Mouse (Mus musculus): ENCODE results near the gene Tnfrsf8. TPM values are rescaled to one million over a fixed set of nuclear protein-coding genes. Genes with fewer than 3 reads are reported as not detected.

The Tnfrsf8 gene
- polyA plus RNA-seq, 1 experiment from 2014 or later: 0.14 TPM

DNA sequence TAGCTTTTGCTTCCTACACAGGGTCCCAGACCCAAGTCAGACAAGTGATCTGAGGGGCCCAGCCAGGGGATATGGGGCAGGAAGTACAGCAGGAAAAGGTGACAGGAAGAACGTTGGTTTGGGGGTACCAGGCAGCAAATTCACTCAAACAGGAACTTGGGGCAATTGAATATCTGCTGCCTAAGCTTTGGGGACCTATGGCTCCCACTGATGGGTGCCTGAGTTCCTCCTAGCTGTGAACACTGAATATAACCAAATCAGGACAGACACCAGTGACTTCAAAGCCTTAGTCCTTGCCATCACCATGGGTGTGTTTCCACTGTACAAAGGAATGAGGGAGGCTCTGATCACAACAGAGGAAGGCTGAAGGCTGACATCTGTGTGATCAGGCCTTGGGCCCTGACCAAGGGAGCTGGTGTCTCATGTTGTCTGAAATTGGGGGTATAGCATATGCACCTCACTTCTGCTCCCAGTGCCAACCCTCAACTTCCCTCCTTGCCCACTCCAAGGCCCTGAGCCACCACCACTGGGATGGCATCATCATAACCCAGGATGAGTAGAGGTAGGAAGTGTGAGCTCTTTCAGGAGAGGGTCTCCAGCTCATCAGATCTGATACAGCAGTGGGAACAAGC, 72.1 kb downstream of the Tnfrsf8 start:
- H3K27ac ChIP-seq (replicated peaks): no peak overlapping the region
- H3K4me1 ChIP-seq: peaks cover 19% of the 10 kb centered on the region
- WGBS: 87% methylated on average over 1 of the region's 1 CpGs
- no peak for ATAC-seq (ENCODE audit: low FRiP score)
- H3K27me3 ChIP-seq (replicated peaks): peaks cover 20% of the 10 kb centered on the region
- no peak overlapping the region for H3K4me2 ChIP-seq
- no peak overlapping the region for H3K4me3 ChIP-seq (replicated peaks)
- H3K9ac ChIP-seq (replicated peaks): no peak overlapping the region
- no peaks in the 10 kb centered on the region for H3K9me3 ChIP-seq (replicated peaks)
- no peaks in the 10 kb centered on the region for H3K36me3 ChIP-seq

DNA sequence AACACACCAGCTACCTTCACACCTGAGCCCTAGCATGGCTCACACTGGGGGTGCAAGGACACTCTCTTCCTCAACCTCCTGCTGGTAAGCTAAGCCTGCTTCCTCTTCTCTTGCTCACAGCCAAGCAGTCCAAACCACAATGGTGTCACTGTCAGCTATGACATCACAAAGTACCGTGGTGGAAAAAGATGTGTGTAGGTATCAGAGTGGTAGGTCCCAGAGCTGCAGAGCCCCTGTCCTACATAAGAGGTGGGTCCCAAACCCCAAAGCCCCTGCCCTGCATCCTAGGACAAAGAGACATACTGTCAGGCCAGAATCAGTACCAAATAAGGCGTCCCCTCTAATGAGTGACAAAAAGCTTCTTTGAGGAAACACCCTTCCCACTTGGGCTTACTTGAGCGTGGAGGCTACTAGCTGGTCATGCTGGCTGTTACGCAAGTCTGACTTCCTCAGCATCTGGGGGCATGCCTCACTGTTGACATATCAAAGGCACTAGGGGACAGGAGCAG, 74.2 kb downstream of the Tnfrsf8 start:
- peaks cover 7% of the 10 kb centered on the region; the same call in 1 of the 2 replicates for H3K4me1 ChIP-seq
- no peaks in the 10 kb centered on the region for H3K9me3 ChIP-seq (replicated peaks)
- H3K27ac ChIP-seq (replicated peaks): no peak overlapping the region
- no peak for ATAC-seq (ENCODE audit: low FRiP score)
- no peaks in the 10 kb centered on the region for H3K36me3 ChIP-seq
- H3K27me3 ChIP-seq (replicated peaks): peaks cover 4% of the 10 kb centered on the region; the same call in 1 of the 2 replicates
- WGBS: 88% methylated on average over 4 of the region's 4 CpGs
- no peak overlapping the region for H3K4me3 ChIP-seq (replicated peaks)
- no peak overlapping the region for H3K4me2 ChIP-seq
- H3K9ac ChIP-seq (replicated peaks): no peak overlapping the region

DNA sequence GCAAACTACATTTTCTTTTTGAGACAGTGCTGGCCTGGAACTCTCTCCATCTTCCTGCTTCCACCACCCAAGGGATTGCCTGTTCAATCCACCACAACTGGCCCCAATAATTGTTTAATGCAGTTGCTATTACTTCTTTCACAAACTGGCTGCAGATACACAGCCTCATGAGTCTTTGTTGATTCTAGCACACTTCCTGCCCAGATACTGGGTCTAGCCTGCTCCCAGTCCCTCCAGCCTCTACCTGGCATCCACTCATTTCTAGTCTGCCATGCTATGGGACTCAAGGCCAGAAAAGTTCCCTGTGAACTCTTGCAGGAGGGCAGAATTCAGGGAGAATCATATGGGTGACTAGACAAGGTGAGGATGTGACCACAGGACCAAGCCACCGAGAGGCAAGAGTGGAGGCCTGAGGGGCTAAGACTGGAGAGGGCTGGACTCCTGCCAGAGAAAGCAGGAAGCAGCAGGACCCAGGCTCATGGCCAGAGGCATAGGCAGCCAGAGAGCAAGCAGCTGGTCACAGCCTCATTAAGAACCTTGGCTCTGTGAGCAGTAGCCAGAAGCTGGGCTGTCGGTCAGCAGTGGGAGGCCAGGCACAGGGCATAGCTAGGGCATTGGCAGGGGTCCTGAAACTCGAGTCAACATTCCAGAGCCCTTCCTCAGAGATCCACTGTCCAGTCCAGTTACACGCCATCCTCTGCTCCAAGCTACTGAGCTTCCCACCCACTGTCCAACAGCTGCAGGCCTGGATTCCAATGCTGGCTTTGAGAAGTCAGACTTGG, 75.7 kb downstream of the Tnfrsf8 start:
- no peak overlapping the region for H3K9ac ChIP-seq (replicated peaks)
- H3K36me3 ChIP-seq: no peaks in the 10 kb centered on the region
- peaks cover 5% of the 10 kb centered on the region; the same call in 1 of the 2 replicates for H3K4me1 ChIP-seq
- no peak overlapping the region; the same call in 1 of the 2 replicates for H3K27ac ChIP-seq (replicated peaks)
- no peak overlapping the region for H3K4me2 ChIP-seq
- peak; percentile 46; the same call in 1 of the 2 replicates for ATAC-seq (ENCODE audit: low FRiP score)
- WGBS: 34% methylated on average over 4 of the region's 4 CpGs
- no peaks in the 10 kb centered on the region for H3K27me3 ChIP-seq (replicated peaks)
- H3K9me3 ChIP-seq (replicated peaks): no peaks in the 10 kb centered on the region
- H3K4me3 ChIP-seq (replicated peaks): no peak overlapping the region

DNA sequence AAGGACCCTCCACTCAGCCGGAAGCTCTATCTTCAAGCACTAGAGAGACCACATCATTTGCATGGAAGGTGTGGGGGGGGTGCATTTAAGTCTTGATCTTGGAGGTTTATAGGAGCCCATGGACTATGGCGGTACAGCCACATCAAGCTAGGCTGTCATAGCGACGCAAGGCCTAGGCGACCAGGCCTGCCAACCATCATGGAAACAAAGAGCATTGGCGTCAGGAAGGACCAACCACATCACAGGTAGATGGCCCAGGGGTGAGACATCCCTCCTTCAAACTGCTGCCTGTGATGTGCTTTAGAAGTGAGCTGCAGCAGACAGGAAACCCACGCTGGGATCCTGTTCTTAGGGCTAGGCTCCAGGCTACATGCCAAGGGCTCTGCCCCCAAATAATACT, 78.9 kb downstream of the Tnfrsf8 start:
- H3K4me3 ChIP-seq (replicated peaks): no peak overlapping the region
- no peak overlapping the region for H3K9ac ChIP-seq (replicated peaks)
- no peak overlapping the region for H3K4me2 ChIP-seq
- 88% methylated on average over 7 of the region's 7 CpGs for WGBS
- no peaks in the 10 kb centered on the region for H3K27me3 ChIP-seq (replicated peaks)
- no peaks in the 10 kb centered on the region for H3K36me3 ChIP-seq
- ATAC-seq (ENCODE audit: low FRiP score): no peak
- no peak overlapping the region for H3K27ac ChIP-seq (replicated peaks)
- no peaks in the 10 kb centered on the region for H3K9me3 ChIP-seq (replicated peaks)
- H3K4me1 ChIP-seq: peaks cover 5% of the 10 kb centered on the region; the same call in 1 of the 2 replicates

DNA sequence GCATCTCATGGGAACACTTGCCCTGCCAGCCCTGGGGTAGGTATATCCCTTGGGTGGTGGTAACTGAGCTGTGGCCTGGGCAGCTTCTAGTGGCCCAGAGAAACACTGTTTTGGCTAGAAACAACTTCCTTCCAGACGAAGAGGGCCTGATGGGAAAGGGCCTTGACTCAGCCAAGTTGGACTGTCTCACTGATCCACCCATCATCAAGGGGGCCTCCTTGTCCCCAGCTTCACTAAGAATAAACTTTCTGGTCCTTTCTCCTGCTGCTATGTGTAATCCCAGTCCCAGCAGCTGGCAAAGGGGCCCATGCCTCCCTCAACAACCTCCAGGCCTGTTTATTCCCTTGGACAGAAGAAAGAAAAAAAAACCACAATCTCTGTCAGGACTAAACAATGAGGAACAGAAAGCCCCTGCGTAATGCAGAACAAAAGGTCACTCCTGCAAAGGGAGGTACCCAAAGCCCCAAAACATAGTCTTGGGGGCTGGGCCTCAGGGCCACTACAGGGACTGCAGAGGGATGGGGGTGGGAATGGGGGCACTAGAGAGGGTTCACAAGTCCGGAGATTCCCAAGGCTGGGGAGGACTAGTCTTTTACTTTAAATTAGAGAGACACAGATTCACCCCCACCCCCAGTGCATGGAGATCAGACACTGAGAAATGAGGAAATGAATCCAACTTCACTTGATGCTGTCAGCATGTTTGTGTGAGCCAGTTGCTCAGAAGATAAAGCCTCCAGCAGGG, 81.3 kb downstream of the Tnfrsf8 start:
- WGBS: 26% methylated on average over 3 of the region's 3 CpGs
- H3K9me3 ChIP-seq (replicated peaks): no peaks in the 10 kb centered on the region
- H3K27ac ChIP-seq (replicated peaks): no peak overlapping the region
- ATAC-seq (ENCODE audit: low FRiP score): no peak
- no peaks in the 10 kb centered on the region for H3K4me1 ChIP-seq
- no peak overlapping the region for H3K4me2 ChIP-seq
- no peaks in the 10 kb centered on the region for H3K27me3 ChIP-seq (replicated peaks)
- no peaks in the 10 kb centered on the region for H3K36me3 ChIP-seq
- H3K9ac ChIP-seq (replicated peaks): no peak overlapping the region
- no peak overlapping the region for H3K4me3 ChIP-seq (replicated peaks)

DNA sequence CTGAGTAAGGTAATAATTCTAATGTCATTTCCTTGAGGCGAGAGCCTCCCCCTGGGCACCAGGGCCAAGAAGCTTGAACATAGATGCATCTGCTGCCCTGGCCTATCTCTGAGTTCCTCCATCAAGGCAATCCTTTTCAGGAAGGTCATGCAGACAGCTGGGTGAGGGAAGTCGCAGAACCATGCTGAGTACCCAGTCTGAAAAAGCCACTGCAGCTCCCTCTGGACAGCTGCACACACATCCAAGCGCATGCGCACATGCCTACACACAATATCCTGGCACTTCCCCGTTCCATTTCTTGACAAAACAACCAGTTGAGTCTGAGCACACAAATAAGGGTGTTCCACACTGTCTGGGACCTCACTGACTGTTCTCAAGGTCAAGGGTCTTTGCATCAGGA, 83.2 kb downstream of the Tnfrsf8 start:
- H3K4me1 ChIP-seq: no peaks in the 10 kb centered on the region
- no peak overlapping the region for H3K9ac ChIP-seq (replicated peaks)
- no peak for ATAC-seq (ENCODE audit: low FRiP score)
- H3K27ac ChIP-seq (replicated peaks): no peak overlapping the region
- 86% methylated on average over 5 of the region's 5 CpGs for WGBS
- no peak overlapping the region for H3K4me3 ChIP-seq (replicated peaks)
- H3K9me3 ChIP-seq (replicated peaks): no peaks in the 10 kb centered on the region
- H3K27me3 ChIP-seq (replicated peaks): no peaks in the 10 kb centered on the region
- no peak overlapping the region for H3K4me2 ChIP-seq
- H3K36me3 ChIP-seq: no peaks in the 10 kb centered on the region

DNA sequence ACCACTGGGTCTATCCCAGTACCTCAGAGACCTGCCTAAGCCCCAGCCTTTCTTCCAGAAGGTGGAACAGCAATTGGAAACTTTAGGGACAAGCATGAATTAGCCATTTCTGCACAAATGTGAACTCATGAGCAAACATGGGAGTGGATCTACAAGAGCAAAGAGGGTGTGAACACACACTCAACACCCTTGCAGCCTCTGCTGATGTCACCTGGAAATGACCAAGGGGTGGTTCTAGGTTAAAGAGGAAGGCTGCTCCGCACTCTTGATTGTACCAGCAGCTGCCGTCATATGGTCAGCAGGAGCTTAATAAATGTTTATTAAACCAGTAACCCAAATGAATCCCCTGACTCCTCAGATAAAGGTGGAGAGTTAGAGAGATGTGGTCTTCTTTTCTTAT, 84.3 kb downstream of the Tnfrsf8 start:
- Histone ChIP-seq H3K4me1 (no peaks in the 10 kb centered on the region), H3K4me2 (no peak overlapping the region)
- WGBS: 88% methylated on average over 2 of the region's 2 CpGs

DNA sequence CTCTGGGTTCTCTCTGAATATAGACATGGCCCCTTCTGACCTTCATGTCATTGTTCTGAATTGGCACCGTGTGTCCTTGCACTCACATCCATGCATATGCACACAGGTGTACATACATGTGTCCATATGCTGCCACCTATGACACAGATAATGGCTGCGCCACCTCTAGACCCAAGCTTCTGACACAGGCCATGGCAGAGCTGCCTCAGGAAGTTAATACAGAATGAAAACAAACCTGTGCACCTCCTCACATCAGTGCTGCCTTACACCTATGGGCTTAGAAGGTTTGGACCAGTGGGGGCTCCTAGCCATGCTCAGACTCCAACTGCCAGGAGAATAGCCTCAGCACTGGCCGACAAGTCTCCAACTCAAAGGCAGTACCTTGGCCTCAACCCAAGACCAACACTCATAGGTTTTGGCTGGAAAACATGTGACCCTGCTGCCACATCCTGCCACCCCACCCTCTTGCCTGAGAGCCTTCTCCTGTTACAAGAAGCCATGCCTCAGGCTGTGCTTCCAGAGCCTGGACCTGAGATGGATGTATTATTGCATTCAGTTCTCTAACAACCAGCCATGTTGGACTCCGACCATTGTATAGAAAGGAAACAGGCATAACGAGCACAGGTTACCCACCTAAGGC, 85.3 kb downstream of the Tnfrsf8 start:
- H3K4me1 ChIP-seq: no peaks in the 10 kb centered on the region
- no peaks in the 10 kb centered on the region for H3K27me3 ChIP-seq (replicated peaks)
- 92% methylated on average over 5 of the region's 5 CpGs for WGBS
- H3K4me2 ChIP-seq: no peak overlapping the region
- no peak overlapping the region for H3K27ac ChIP-seq (replicated peaks)
- no peak overlapping the region for H3K4me3 ChIP-seq (replicated peaks)
- no peaks in the 10 kb centered on the region for H3K36me3 ChIP-seq
- no peaks in the 10 kb centered on the region for H3K9me3 ChIP-seq (replicated peaks)
- H3K9ac ChIP-seq (replicated peaks): no peak overlapping the region
- ATAC-seq (ENCODE audit: low FRiP score): no peak

More for the DNA sequence above, 84.3 kb downstream of the Tnfrsf8 start:
- ATAC-seq (ENCODE audit: low FRiP score): no peak
- Histone ChIP-seq H3K36me3 (no peaks in the 10 kb centered on the region), H3K4me3 (replicated peaks) (no peak overlapping the region), H3K9ac (replicated peaks) (no peak overlapping the region), H3K9me3 (replicated peaks) (no peaks in the 10 kb centered on the region), H3K27me3 (replicated peaks) (no peaks in the 10 kb centered on the region), H3K27ac (replicated peaks) (no peak overlapping the region)

DNA sequence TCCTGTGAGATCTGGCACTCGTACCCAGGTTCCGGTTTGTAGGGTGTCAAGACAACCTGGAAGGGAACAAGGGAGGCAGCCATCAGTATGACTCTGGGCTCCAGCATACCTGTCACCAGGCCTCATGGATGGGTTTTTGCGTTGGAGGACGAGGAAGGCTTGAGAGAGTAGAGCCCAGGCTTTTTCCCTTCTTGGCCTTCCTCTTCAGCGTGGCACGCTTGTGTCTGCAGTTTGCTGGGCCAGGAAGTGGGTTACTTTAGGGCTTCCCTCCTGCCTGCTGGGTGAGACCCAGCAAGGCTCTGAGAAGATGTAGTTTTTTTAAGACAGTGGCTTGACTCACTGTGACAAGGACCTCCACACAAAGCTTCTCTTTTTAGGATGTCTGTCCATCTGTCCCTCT, 85.9 kb downstream of the Tnfrsf8 start:
- H3K9me3 ChIP-seq (replicated peaks): no peaks in the 10 kb centered on the region
- no peaks in the 10 kb centered on the region for H3K27me3 ChIP-seq (replicated peaks)
- no peaks in the 10 kb centered on the region for H3K4me1 ChIP-seq
- no peak overlapping the region for H3K27ac ChIP-seq (replicated peaks)
- H3K36me3 ChIP-seq: no peaks in the 10 kb centered on the region
- WGBS: 95% methylated on average over 6 of the region's 6 CpGs
- no peak overlapping the region for H3K4me2 ChIP-seq
- no peak overlapping the region for H3K9ac ChIP-seq (replicated peaks)
- H3K4me3 ChIP-seq (replicated peaks): no peak overlapping the region
- no peak for ATAC-seq (ENCODE audit: low FRiP score)

DNA sequence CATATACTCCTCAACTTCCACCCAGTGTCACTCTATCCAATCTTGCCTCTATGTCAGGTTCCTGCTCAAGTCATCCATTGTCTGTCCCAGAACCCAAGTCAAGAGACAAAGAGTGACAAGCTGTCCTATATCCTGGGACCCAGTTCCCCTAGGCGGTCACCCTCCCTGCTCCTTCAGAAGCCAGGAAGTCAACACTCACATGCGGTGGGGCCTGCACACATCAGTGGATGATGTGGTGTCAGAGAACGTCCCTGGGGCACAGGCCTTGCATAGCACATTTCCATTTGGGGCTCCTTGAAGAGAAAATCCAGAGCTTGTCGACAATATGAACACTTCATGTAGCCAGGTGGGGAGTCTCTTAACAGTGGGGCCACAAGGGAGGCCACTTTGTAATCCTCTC, 90.4 kb downstream of the Tnfrsf8 start:
- 96% methylated on average over 4 of the region's 4 CpGs for WGBS
- Histone ChIP-seq H3K4me1 (no peaks in the 10 kb centered on the region), H3K36me3 (no peaks in the 10 kb centered on the region), H3K27me3 (replicated peaks) (no peaks in the 10 kb centered on the region), H3K9me3 (replicated peaks) (no peaks in the 10 kb centered on the region), H3K4me2 (no peak overlapping the region), H3K9ac (replicated peaks) (no peak overlapping the region), H3K27ac (replicated peaks) (no peak overlapping the region), H3K4me3 (replicated peaks) (no peak overlapping the region)
- no peak for ATAC-seq (ENCODE audit: low FRiP score)

DNA sequence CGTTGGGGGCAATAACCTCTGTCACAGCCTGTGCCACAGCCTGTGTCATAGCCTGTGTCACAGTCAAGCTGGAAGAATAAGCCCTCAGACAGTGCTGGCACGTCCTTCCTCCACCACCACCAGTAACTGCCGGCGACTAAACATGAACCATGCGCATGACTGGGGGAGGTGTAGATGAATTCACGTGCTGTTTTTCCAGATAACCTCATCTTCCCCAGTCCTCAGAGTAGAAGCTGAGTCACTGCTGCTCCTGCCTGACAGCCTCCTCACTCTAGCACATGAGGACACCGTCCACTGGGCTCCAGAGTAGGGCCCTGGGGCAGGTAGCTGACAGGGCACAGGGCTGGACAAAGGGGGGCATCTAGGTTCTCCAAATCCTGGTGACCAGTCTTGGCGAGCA, 92.9 kb downstream of the Tnfrsf8 start:
- H3K4me3 ChIP-seq (replicated peaks): no peak overlapping the region
- H3K27ac ChIP-seq (replicated peaks): no peak overlapping the region
- no peak overlapping the region for H3K4me2 ChIP-seq
- no peaks in the 10 kb centered on the region for H3K4me1 ChIP-seq
- no peaks in the 10 kb centered on the region for H3K27me3 ChIP-seq (replicated peaks)
- H3K36me3 ChIP-seq: no peaks in the 10 kb centered on the region
- 84% methylated on average over 8 of the region's 8 CpGs for WGBS
- no peak overlapping the region for H3K9ac ChIP-seq (replicated peaks)
- no peaks in the 10 kb centered on the region for H3K9me3 ChIP-seq (replicated peaks)
- no peak for ATAC-seq (ENCODE audit: low FRiP score)
